Mouse (Mus musculus) adrenal gland, adult 8-10 months (tissue): ENCODE results near the gene Pls1. TPM values are rescaled to one million over a fixed set of nuclear protein-coding genes. Genes with fewer than 3 reads are reported as not detected.

Source experiments
- DNase-seq: peaks from one replicate; pipeline ENCODE4 v3.0.0; 2022
- total RNA-seq, 4 experiments: library from RNA; stranded (reverse); gene quantifications; 2 replicates each; pipeline ENCODE4 v1.2.4; 2022

Gene Pls1
- total RNA-seq = 1 to 10 TPM; 2.1 to 5.6 (median 3.9) TPM

DNA sequence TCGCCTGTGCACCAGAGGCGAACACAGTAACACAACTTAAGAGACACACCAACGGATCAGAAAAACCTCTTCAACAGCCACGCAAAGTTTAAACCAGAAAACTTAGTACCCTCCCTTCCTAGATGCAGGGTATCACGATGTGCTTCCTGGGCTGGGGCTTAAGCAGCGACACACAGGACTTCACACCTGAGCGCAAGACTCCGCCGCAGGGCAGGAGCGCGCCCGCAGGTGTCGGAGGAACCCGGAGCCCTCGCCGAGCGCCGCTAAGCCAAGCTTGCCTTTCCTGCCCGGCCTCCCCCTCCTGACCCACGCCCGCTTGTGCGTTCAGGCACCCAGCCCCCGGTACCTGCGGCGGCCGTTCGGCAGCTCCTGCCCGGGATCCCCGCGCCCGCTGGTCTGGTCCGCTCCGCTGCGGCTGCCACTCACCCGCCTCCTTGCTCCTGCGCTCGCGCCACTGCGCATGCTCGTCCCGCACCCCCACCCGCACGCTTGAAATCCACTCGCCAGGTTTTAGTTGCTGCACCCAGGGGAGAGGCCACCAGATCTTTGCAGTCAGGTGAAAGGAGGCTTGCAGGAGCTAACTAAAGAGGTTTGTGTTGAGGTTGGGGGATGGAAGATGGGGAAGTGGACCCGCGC lies at the start of gene Pls1:
Pls1 (minus strand) TSS at position 487 of the 636 bp plus-strand sequence.
- peak; percentile 72 for DNase-seq

DNA sequence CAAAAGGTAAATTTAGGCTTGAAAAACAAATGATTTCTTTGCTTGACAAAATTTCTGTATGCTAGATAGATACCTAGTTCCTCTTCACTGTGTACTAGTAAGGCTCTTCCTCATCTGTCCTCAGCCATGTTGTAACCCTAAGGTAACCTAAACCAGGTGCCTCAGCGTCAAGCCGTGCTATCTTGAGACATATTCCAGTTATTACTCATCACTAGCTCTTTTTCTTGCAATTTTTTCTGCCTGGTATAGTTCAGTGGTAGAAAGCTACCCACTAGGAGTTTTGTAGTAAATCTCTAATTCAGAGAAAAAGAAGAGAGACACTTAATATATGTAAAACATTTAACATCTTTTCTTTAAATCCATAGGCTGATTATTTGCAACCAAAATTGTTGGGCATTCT lies 37.6 kb upstream of the Pls1 start:
- no peak for DNase-seq

DNA sequence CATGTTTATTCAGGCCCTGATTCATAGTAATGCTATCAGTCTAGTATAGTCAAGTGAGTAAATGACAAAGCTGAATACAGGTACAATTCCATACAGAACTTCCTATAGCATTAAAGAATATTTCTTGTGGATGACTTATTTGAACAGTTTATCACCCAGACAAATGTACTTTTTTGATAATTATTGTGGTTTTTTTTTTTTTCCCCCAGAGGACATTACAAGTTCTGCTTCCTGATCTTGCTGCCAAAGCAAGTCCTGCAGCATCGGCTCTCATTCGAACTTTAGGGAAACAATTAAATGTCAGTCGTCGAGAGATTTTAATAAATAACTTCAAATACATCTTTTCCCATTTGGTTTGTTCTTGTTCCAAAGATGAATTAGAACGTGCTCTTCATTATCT lies 33.1 kb upstream of the Pls1 start:
- no peak for DNase-seq

DNA sequence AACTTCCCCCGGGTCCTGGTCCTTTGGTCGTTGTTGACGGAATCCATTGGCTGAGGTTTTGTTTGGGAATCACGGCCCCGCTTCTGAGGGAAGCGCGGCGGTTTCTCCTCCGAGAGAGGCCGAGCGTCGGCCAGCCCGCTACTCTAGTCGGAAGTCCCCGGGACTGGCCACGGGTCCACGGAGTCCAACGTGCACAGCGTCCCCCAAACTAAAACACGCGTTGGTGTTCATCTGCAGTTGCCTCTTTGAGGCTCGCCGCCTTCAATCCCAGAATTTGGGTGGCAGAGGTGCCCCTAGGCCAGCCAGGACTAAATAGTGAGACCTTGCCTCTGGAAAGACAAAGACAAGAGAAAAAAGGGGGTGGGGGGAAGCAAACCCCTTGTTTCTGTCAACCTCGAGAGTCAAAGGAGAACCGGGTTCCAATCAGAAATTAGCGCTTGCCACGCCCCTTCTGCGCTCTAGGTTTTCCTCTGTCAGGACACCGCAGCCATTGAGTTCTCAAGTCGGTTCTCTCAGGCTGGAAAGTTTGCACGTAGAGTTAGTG lies 13.0 kb upstream of the Pls1 start:
- DNase-seq = no peak

DNA sequence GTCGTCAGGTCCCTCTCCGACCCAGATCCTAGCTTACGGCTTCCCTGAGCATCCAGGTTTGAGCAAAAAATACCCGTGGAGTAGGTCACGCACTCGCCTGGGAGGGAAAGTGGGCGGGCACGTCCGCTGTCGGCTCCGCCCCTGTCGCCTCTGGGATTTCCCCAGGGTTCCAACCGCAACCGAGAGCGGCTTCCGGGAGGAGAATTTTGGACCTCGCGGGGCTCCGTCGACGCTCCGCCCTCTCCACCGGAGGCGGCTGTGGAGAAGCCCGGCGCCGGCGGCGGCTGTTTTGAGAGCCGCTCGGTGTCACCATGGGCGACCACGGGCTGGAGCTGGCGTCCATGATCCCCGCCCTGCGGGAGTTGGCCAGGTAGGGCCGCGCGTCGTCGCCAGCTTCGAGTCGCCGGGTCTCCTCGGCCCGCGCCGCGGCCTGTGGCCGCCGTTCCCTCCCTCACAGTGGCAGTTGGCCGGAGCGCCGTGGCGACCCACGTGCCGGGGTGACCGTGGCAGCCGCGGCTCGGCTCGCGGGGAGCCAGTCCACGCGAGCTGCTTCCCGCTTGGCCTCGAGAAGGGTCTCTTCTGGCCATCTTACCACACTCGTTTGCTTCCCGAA lies 12.4 kb upstream of the Pls1 start, which contains the start of gene Atr:
Atr (plus strand) TSS at position 184 of the 613 bp plus-strand sequence.
- peak; percentile 91 for DNase-seq

DNA sequence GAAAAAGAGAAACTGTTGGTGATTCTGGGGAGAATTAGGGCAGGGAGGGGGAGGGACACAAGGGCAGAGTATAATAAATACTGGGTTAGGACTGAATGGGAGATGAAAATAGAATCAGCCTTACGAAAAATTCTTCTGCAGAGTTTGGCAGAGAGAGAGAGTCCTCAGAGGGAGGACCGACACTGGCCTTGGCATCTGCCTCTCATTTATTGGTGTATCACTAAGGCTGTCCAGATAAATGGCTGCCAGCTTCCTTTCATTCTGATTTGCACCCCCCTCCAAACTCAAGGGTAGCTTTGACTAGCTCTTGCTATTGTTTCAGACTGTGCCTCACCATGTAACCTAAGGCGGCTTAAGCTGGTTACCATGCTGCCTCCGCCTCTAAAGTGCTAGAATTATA lies 10.9 kb upstream of the Pls1 start:
- DNase-seq = peak; percentile 29

DNA sequence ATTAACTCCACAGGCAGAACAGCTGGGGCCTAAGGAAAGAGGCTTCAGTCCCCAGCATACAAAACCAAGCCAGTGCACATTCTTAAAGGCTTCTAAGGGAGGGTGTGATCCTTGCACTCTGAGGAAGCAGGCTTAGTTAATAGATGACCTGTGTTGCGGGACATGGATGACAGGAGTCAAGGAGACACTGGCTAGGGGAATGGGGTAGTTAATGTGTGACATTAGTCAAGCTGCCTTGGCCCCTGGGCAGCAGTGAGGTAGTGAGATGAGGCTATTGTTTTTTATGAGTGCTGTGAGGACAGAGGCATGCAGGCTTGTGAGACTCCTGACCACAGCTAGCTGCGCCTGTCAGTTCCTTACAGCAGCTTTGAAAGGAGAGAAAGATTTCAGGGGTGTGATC lies 9.8 kb upstream of the Pls1 start:
- DNase-seq = no peak

DNA sequence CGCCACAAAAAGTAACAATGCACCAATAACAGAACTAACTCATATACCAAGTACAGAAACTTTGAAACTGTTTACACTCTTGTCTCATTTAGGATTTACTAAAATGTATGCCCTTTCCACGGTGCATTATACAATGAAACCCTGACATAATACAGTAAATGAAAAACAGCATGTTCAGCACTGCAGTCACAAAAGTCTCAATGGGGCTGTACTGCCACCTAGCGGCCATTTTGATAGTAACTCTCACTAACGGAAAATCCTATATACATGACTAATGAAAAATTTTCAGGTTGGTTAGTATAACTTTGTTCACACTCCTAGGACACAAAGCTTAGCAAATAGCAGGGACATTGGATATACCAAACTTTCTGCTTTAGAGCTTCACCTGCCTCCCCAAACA lies 7.8 kb upstream of the Pls1 start:
- DNase-seq = no peak

DNA sequence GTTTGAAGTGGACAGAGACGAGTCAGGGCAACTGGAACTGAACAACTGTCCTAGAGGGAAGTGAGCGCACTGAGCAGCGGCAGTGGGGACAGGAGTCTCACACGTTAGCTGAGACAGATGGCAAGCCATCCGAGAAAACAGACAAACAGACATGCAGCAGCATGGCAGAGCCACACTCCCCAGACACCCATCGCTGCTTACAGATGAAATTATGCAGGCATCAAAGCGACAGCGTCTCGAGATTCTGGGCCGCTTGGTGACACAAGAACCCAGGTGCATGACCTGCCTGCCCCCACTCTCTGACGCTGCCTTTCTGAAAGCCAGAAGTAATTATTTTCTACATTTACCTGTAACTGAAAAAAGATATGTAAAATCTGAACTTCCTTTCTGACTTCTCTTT lies 6.6 kb upstream of the Pls1 start:
- no peak for DNase-seq

DNA sequence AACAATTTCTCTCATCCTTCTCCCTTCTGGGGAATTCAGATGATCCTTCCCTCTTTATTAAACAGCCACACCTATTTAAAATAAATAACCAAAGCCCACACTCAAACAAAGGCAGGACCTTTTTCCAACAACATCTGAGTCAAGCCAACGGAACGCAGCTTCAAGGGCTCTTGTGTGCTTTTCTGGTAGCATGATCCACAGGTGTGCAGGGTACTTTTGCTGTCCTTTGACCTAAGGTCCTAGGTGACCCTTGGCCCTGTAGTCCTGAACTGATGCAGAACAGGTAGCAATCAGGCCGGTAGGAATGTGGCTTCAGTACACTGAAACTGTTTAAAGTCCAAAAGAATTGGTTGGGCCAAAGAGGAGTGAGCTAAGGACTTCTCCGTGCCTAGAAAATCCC lies 600 bp upstream of the Pls1 start:
- DNase-seq = no peak

DNA sequence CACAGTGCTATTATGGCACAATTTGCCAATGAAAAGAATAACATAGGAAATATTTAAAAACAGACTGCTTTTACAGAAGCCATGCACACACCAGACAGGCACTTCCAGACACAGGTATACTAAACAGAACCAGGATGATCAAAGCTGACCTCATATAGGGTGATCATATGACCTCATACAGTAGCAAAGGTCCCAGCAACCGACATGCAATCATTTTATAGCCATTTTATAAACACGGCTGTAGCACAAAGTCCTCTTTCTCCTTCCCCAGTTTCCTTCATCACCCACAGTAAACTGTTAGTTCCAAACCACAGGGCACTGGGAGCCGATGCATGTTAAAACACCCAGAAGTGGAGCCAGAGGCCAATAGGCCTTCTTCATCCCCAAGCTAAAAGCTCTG lies 5.7 kb downstream of the Pls1 start:
- DNase-seq = no peak

DNA sequence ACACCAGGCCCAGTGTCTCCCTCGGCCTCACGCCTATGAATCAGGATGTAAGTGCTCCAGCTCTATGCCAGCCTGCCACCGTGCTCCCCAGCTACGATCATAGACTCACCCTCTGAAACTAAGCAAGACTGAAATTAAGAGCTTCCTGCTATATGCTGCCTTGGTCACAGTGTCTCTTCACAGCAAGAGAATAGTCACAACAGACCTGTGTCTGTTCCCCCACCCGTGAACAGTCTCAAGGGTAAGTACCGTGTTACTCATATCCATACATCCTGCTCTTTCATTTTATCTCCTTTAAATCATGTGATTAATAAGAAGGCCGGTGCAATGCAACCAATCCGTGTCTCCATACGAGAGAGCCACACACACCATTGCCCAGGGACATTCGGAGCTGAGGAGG lies 9.4 kb downstream of the Pls1 start:
- no peak for DNase-seq

DNA sequence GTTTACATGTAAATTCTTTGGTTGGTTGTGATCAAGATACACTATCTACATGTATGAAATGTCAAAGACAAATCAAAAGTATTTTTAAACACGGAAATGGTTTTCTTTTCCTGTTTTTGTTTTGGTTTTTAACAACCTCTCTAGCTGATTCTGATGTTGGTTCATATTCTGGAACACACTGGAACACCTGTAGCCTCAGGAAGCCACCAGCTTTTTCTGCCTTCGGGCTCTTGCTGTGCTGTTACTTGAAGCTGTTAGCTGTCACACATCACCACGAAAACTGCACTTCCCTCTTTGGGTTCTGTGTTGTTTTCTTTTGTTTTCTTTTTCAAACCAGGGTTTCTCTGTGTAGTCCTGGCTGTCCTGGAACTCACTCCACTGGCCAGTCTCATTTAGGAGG lies 10.3 kb downstream of the Pls1 start:
- DNase-seq = no peak

DNA sequence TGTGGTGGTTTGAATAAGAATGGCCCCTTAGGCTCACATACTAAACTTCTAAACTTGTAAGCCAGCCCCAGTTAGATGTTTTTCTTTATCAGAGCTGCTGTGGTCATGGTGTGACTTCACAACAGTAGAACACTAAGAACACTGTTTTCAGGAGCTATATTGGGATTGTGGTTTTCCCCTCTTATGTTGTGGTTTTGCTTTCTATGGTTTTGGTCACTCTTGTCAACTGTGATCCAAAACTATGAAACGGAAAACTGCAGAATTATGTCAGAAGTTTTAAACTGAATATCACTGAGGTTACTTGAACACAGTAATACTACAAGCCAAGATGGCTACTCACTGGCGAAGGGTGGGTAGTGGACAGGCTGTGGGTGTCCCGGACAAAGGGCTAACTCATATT lies 12.4 kb downstream of the Pls1 start:
- no peak for DNase-seq

DNA sequence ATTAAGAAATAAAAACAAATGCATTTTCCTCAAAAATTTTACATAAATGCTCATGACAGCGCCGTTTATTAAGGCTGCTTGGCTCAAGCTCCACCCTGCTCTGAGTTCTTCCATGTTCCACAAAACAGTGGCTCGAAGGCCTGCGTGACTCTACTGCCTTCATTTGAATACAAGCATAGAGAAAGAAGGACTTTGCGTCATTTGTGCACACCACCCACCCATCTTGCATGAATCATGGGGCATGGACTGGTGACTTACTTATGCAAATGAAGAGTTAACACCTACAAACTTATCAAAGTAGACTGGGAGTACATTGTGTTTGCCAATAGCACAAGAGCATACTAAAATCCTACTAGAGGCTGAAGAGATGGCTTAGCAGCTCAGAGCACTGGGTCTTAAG lies 17.5 kb downstream of the Pls1 start:
- DNase-seq = no peak

DNA sequence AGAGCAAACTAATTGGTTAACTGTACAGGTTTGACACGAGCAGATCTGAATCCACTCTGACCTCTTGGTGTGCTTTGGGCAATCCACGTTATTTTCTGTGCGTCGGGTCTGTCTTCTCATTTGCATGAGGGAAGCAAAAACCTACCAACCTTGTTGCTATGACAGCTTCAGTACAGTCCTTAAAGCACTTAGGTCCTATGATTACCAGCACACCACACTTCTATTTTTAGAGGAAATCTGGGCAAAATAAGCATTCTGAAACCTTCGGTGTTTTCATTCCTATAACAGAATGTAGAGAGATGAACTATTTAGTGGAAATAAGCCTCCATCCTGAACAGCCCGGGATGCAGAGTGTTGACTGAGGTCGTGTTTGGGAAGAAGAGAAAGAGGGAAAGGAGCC lies 22.6 kb downstream of the Pls1 start:
- no peak for DNase-seq

DNA sequence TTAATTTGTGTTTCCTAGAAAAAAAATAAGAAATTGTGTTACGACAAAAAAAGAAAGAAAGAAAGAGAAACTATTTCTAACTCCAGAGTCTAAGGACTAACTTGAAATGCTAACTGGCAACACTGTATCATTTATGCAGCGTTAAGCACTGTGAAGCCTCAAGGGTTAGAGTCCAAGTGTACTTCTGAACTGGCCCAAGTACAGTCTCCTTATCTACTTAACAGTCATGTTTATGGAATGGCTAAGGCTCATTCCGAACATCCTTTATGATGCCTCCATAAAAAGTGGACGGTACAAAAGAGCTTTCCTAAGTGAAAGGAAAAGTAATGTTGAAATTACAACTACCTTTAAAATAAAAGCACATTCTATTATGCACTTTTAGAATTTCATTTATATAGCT lies 29.4 kb downstream of the Pls1 start:
- DNase-seq = no peak

DNA sequence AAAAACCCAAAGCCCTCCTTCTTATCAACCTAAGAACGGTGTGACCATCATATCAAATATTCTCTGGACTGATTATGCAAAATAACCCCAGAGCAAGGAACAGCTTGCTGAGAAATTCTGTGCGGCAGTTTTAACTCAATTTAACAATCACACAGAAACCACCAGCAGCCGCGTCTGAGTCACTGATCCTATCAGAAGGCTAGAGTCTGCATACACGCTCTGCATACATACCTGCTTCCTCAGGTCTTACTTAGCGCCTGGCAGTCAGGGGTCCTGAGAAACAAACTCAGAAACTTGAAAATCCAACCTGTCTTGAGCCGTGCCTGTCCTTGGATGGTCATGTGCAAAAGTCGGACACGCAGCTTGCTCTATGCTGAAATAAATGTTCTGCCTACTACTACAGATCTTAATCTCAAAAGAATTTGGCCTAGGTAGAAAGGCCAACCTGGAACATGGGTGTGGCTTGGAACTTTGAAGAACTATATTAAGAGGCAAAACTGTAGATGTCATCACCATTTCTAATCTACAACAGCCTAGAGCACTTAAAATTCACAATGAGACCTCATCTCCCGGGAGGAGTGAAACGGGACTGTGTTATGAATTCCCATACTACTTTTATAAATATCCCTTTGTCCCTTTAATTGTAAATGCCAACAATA lies 30.0 kb downstream of the Pls1 start:
- DNase-seq = no peak

DNA sequence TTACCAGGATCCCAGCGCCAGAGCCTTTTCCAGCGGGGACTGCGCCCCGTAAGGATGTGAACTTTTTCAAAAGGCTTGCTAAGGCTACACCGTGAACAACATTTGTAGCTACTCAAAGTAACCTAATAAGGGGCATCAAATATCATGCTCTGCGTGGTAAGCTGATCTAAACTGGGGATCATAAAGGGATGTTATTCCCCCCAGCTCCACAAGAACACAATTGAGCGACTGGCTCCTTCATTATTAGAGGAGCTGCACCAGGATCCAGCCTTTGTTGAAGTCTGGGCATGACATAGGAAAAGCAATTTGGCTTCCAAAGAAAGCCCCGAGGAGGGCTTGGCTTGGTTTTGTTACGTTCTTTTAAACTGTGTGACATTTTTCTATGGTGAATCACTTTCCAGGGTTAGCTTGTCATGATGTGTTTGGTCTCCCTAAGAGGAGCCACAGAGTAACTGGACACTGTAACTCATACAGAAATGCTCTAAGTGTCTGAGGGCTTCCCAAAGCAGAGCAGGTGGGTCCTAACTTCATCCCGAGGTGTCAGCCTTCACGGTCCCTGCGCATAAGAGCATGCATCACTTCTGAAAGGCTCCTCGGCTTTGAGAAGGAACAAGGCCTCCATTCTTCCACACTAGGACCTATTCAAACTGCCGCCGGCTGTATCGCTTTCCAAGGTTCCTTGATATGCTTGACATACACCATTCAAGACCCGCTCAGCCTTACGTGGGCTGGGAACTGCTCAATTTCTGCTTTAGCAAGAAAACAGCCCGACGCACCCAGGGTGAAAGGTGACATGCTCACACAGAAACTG lies 31.2 kb downstream of the Pls1 start:
- DNase-seq = no peak

DNA sequence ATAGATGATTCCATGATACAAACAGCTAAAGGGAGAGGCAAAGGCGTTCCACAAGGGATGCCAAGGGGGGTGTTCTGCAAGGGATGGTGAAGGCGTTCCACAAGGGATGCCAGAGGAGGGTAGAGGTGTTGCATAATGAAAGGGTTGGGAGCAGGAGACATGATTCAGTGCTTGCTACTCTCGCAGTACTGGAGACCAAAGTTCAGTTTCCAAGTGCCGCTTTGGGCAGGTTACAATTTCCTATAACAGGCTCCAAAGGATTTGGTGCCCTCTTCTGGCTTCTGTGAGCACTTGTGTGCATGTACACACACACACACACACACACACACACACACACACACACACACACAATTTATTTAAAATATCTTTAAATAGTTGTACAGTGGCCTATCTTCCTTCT lies 33.3 kb downstream of the Pls1 start:
- no peak for DNase-seq

DNA sequence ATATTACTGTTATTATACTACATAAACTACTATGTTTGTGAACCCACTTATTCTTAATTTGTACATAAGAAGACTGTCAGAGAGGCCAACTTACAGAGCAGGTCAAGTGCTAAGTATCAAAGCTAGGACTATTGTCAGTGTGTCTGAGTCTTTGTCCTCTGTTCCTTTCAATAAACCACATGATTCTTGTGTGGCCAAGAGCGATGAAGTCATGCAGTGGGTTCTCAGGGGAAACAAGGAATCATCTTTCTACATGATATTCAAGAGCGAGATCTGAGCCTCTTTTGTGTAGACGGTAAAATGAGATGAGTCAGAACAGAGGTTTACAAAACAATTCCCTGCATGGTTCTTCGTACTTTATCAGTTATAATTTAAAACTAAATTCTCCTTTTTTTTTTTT lies 35.5 kb downstream of the Pls1 start:
- no peak for DNase-seq

DNA sequence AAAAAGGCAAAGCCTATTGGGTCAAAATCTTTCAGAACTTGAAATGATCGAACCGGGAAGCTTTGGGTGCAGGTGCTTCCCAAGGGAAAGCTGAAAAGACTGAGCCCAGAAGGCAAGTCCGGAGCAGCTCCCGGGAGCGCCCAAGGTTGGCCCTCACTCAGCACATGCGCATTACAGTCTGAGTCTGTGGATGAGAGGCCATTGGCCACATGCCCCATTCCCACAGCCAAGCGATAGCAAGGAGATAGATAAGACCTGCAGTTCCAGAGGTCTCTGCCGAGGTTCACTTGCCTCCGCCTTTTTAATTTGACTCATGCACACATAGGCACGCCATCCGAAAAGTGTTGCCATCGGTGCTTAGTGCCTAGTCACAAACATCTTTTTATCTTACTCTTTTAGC lies 39.7 kb downstream of the Pls1 start:
- no peak for DNase-seq

DNA sequence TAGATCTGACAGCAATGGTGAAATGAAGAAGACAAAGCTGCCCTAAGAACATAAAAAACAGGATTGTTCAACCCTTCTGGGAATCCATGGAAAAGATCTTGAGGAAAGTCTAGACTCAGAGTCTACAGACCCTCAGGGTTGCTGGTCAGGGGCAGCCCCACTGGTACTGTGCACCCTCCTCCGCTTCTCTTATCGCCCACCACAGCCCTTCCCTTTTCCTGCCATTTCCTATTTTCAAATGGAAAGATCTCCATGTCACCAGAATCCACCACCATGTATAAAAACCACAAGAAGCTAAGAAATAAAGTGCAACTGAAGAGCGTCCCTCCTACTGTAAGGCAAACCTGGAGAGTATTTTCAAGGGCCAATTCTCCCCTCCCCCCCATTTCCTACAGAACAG lies 41.3 kb downstream of the Pls1 start:
- DNase-seq = no peak
